Mouse (Mus musculus) heart, adult 2 months (tissue): ENCODE measurements around the gene Tmem186.

ENCODE experiments used
- CTCF ChIP-seq: fragments of 200-600 bp; IDR thresholded peaks from 2 replicates; pipeline ENCODE4 v1.8.1; 2022; ENCODE audit warnings: antibody characterized with exemption, mild to moderate bottlenecking, moderate library complexity
- EP300 ChIP-seq: fragments of 200-500 bp; IDR thresholded peaks from 2 replicates; pipeline ENCODE4 v1.6.1; 2011; ENCODE audit warnings: low read depth, low read length, control low read depth; ENCODE audit not compliant: insufficient read depth

DNA sequence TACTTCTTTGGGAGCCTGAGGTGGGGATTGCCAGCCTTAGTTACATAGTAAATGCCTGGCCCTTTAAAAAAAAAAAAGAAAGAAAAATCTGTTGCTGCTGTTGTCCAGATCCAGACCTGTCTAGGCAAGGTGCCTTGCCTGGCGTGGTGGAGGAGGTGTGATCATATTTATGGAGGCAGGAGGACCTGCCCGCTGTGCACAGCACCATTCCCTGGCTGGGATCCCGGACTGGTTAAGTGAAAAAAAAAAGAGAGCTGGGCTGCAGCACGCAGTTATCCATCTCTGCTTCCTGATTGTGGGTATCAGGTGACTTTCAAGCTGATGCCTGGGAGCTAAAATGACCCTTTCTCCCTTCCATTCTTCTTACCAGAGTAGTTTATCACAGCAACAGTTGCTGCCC is 47.6 kb upstream of the Tmem186 start:
- TF ChIP-seq CTCF (no peak), EP300 (no peak)
